Mouse (Mus musculus) midbrain, embryonic 15.5 days (tissue): ENCODE data around the gene Ncoa4. TPM values are rescaled to one million over a fixed set of nuclear protein-coding genes. Genes with fewer than 3 reads are reported as not detected.
"Not testable (repeated sequence)": the region's sequence is repeated elsewhere in the genome, so short reads cannot be mapped to it uniquely, and the experiment has no call there.

Experiments used
- ATAC-seq: fragments of 200-750 bp; cut with Nextera tagmentation; replicated peaks from 2 replicates; pipeline ENCODE4 v1.8.0; 2017; ENCODE audit warnings: moderate TSS enrichment
- H3K27ac ChIP-seq: fragments of 300-500 bp; sonication (generic); 2 replicates; pipeline ENCODE4 v1.5.1; 2015; ENCODE audit warnings: mild to moderate bottlenecking, inconsistent platforms
- H3K27me3 ChIP-seq: fragments of 300-500 bp; sonication (generic); replicated peaks from 2 replicates; pipeline ENCODE4 v1.6.1; 2015; ENCODE audit warnings: inconsistent platforms
- H3K36me3 ChIP-seq: fragments of 300-500 bp; sonication (generic); replicated peaks from 2 replicates; pipeline ENCODE4 v1.6.1; 2015; ENCODE audit warnings: inconsistent platforms
- H3K4me1 ChIP-seq: fragments of 300-500 bp; sonication (generic); 2 replicates; pipeline ENCODE4 v1.6.1; 2015; ENCODE audit warnings: inconsistent platforms
- H3K4me2 ChIP-seq: fragments of 300-500 bp; sonication (generic); 2 replicates; pipeline ENCODE4 v1.6.1; 2015; ENCODE audit warnings: inconsistent platforms, mild to moderate bottlenecking, moderate library complexity
- H3K4me3 ChIP-seq: fragments of 300-500 bp; sonication (generic); 2 replicates; pipeline ENCODE4 v1.5.1; 2015; ENCODE audit warnings: mild to moderate bottlenecking, inconsistent platforms
- H3K9ac ChIP-seq: fragments of 300-500 bp; sonication (generic); 2 replicates; pipeline ENCODE4 v1.6.1; 2015; ENCODE audit warnings: mild to moderate bottlenecking, inconsistent platforms
- H3K9me3 ChIP-seq: fragments of 300-500 bp; sonication (generic); 2 replicates; pipeline ENCODE4 v1.6.1; 2016; ENCODE audit warnings: inconsistent platforms
- WGBS: fragments of 180-500 bp; shearing (Covaris S2); methylation state at CpG from one replicate; pipeline ENCODE4 v1.1.7; 2015; ENCODE audit warnings: mixed read lengths; 5-methylcytosine and 5-hydroxymethylcytosine counted together
- polyA plus RNA-seq: library from polyadenylated mRNA; unstranded; fragments of >200 nt; fragmentation: Nextera tagmentation; extraction: Ambion mirVana; gene quantifications from 2 replicates; pipeline ENCODE4 v1.2.1, GENCODE M21; 2015

The Ncoa4 gene
- polyA plus RNA-seq, 1 experiment from 2014 or later = 104 TPM

- Histone ChIP-seq H3K27ac (no peak overlapping the region), H3K4me3 (no peak overlapping the region), H3K36me3 (peaks cover 36% of the 10 kb centered on the region), H3K4me2 (no peak overlapping the region), H3K9ac (no peak overlapping the region), H3K9me3 (no peaks in the 10 kb centered on the region), H3K27me3 (no peaks in the 10 kb centered on the region), H3K4me1 (no peaks in the 10 kb centered on the region)
- no peak for ATAC-seq
- 91% methylated on average over 6 of the region's 6 CpGs for WGBS
Measured at GRCm38 (mm10) chr14:32180861-32181260, 21.2 kb downstream of the Ncoa4 start.

- no peak overlapping the region for H3K9ac ChIP-seq
- 93% methylated on average over 4 of the region's 4 CpGs for WGBS
- H3K4me1 ChIP-seq = no peaks in the 10 kb centered on the region
- no peaks in the 10 kb centered on the region for H3K9me3 ChIP-seq
- H3K4me2 ChIP-seq = no peak overlapping the region
- H3K27ac ChIP-seq = no peak overlapping the region
- peaks cover 63% of the 10 kb centered on the region for H3K36me3 ChIP-seq
- no peak overlapping the region for H3K4me3 ChIP-seq
- H3K27me3 ChIP-seq = no peaks in the 10 kb centered on the region
- no peak for ATAC-seq
Measured at GRCm38 (mm10) chr14:32183846-32184245, 24.2 kb downstream of the Ncoa4 start.

- Histone ChIP-seq H3K9ac (no peak overlapping the region), H3K27ac (no peak overlapping the region), H3K9me3 (no peaks in the 10 kb centered on the region), H3K4me3 (no peak overlapping the region), H3K4me2 (no peak overlapping the region), H3K36me3 (peaks cover 47% of the 10 kb centered on the region), H3K27me3 (no peaks in the 10 kb centered on the region), H3K4me1 (no peaks in the 10 kb centered on the region)
- WGBS = 94% methylated on average over 6 of the region's 6 CpGs
- ATAC-seq = no peak
Measured at GRCm38 (mm10) chr14:32190627-32191391, 31.1 kb downstream of the Ncoa4 start.

- H3K4me1 ChIP-seq = no peaks in the 10 kb centered on the region
- WGBS = 96% methylated on average over 5 of the region's 5 CpGs
- no peak overlapping the region for H3K9ac ChIP-seq
Measured at GRCm38 (mm10) chr14:32191926-32192325, 32.3 kb downstream of the Ncoa4 start.

GRCm38 (mm10) chr14:32192437-32192836 is 32.8 kb downstream of the Ncoa4 start:
- Histone ChIP-seq H3K36me3 (peaks cover 40% of the 10 kb centered on the region), H3K4me1 (no peaks in the 10 kb centered on the region), H3K27me3 (no peaks in the 10 kb centered on the region), H3K4me3 (no peak overlapping the region), H3K9me3 (no peaks in the 10 kb centered on the region), H3K27ac (no peak overlapping the region), H3K4me2 (no peak overlapping the region), H3K9ac (no peak overlapping the region)
- 49% methylated on average over 3 of the region's 3 CpGs for WGBS
- no peak for ATAC-seq

More at GRCm38 (mm10) chr14:32191926-32192325, 32.3 kb downstream of the Ncoa4 start:
- Histone ChIP-seq H3K36me3 (peaks cover 42% of the 10 kb centered on the region), H3K4me2 (no peak overlapping the region), H3K9me3 (no peaks in the 10 kb centered on the region), H3K4me3 (no peak overlapping the region), H3K27ac (no peak overlapping the region), H3K27me3 (no peaks in the 10 kb centered on the region)
- no peak for ATAC-seq

GRCm38 (mm10) chr14:32193557-32193956 is 33.9 kb downstream of the Ncoa4 start:
- not testable (repeated sequence) for ATAC-seq, H3K27me3 ChIP-seq, H3K9ac ChIP-seq, H3K27ac ChIP-seq, H3K4me3 ChIP-seq, H3K4me1 ChIP-seq, H3K9me3 ChIP-seq, H3K4me2 ChIP-seq
- peaks cover 36% of the 10 kb centered on the region for H3K36me3 ChIP-seq
- 87% methylated on average over 5 of the region's 5 CpGs for WGBS

- peak overlapping the region; percentile 58 for H3K27ac ChIP-seq
- peak overlapping the region; percentile 82 for H3K9ac ChIP-seq
- peak overlapping the region; percentile 91 for H3K4me3 ChIP-seq
- H3K4me2 ChIP-seq = peak overlapping the region; percentile 90
- H3K36me3 ChIP-seq = peaks cover 13% of the 10 kb centered on the region
- peaks cover 29% of the 10 kb centered on the region for H3K4me1 ChIP-seq
- 0% methylated on average over 26 of the region's 26 CpGs for WGBS
- no peaks in the 10 kb centered on the region for H3K27me3 ChIP-seq
- no peaks in the 10 kb centered on the region for H3K9me3 ChIP-seq
- peak; percentile 35; the same call in 1 of the 2 replicates for ATAC-seq
Measured at GRCm38 (mm10) chr14:32201354-32201753, 41.7 kb downstream of the Ncoa4 start.

GRCm38 (mm10) chr14:32201791-32202451 is 42.3 kb downstream of the Ncoa4 start, which contains the start of the genes Timm23 and Parg:
TSS of gene Timm23 (minus strand) at chr14:32201898.
TSS of gene Parg (plus strand) at chr14:32201949.
- Histone ChIP-seq H3K9ac (peak within 1 kb of the TSS; percentile 82), H3K27me3 (no peaks in the 10 kb centered on the region), H3K4me3 (peak within 1 kb of the TSS; percentile 91), H3K27ac (peak within 1 kb of the TSS; percentile 76), H3K36me3 (peaks cover 11% of the 10 kb centered on the region), H3K4me2 (peak within 1 kb of the TSS; percentile 90), H3K9me3 (no peaks in the 10 kb centered on the region), H3K4me1 (peaks cover 29% of the 10 kb centered on the region)
- ATAC-seq = peak; percentile 95
- under 1% methylated on average over 72 of the region's 77 CpGs for WGBS

- H3K27ac ChIP-seq = no peak overlapping the region
- H3K9me3 ChIP-seq = no peaks in the 10 kb centered on the region
- 0 out of 2 replicates have a peak, but pooled peaks cover under 1% of the 10 kb centered on the region for H3K36me3 ChIP-seq
- ATAC-seq = no peak
- H3K9ac ChIP-seq = no peak overlapping the region
- H3K4me3 ChIP-seq = no peak overlapping the region
- H3K4me2 ChIP-seq = no peak overlapping the region
- H3K4me1 ChIP-seq = no peaks in the 10 kb centered on the region
- no peaks in the 10 kb centered on the region for H3K27me3 ChIP-seq
Measured at GRCm38 (mm10) chr14:32226601-32227000, 66.9 kb downstream of the Ncoa4 start.

GRCm38 (mm10) chr14:32228996-32229395 is 69.3 kb downstream of the Ncoa4 start:
- Histone ChIP-seq H3K9me3 (no peaks in the 10 kb centered on the region), H3K9ac (no peak overlapping the region), H3K4me2 (no peak overlapping the region), H3K36me3 (0 out of 2 replicates have a peak, but pooled peaks cover 3% of the 10 kb centered on the region), H3K27ac (no peak overlapping the region), H3K4me1 (no peaks in the 10 kb centered on the region), H3K27me3 (no peaks in the 10 kb centered on the region), H3K4me3 (no peak overlapping the region)
- ATAC-seq = no peak
- under 1% methylated on average over 2 of the region's 2 CpGs for WGBS
